ENCODE assay signal across 10 mouse cellular contexts in the genomic region with DNA sequence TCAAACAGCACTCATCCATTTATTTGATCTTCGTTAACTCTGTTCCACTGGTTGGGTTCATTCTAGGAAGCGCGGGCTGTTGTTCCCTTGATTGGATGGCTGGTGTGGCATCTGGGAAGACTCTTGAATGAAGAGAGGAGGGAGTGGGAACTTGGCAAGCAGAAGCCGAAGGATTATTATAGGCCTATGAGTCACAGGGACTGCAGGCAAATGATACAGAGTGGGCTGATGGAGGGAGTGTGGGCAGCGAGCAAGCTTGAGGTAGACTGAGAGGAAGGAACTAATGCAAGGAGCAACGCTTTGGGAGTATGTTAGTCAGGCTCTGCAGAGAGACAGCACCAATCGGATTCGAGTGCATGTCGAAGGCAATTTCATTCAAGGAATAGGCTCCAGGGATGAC.
DNase-seq lines count a peak whose midpoint lies in the region; ATAC-seq lines count a peak whose summit lies in the region.
"Had no signal": no experiment of that assay in that cellular context is flagged by ENCODE, and none has a peak within 500 bp of the region (broad histone marks: within the 10 kb centered on the region; RNA-seq: fewer than 3 reads in every experiment).

No protein-coding gene starts in this region.

- no peaks in the 10 kb centered on the region for H3K27me3 ChIP-seq in forebrain, embryonic 16.5 days (replicated peaks; ENCODE audit: control insufficient read depth, insufficient read depth, low read length)
- no peaks in the 10 kb centered on the region for H3K27me3 ChIP-seq in forebrain, embryonic 12.5 days

- no peaks in the 10 kb centered on the region for H3K36me3 ChIP-seq in forebrain, embryonic 16.5 days (ENCODE audit: control insufficient read depth, insufficient read depth)
- H3K36me3 ChIP-seq in forebrain, embryonic 12.5 days (replicated peaks) = no peaks in the 10 kb centered on the region

- no peaks in the 10 kb centered on the region for H3K9me3 ChIP-seq in forebrain, embryonic 16.5 days (ENCODE audit: control insufficient read depth, low read length)
- H3K9me3 ChIP-seq in forebrain, embryonic 12.5 days = no peaks in the 10 kb centered on the region

- H3K4me3 ChIP-seq in forebrain, embryonic 16.5 days (replicated peaks; ENCODE audit: low read length) = no peak overlapping the region
- no peak overlapping the region for H3K4me3 ChIP-seq in forebrain, embryonic 12.5 days (replicated peaks)

- no peak overlapping the region for H3K4me2 ChIP-seq in forebrain, embryonic 16.5 days (ENCODE audit: low read length)
- no peak overlapping the region for H3K4me2 ChIP-seq in forebrain, embryonic 12.5 days

- ATAC-seq in forebrain, embryonic 16.5 days = 0 out of 2 replicates have a peak, but pooled peaks have one; percentile 24
- no peak for ATAC-seq in forebrain, embryonic 12.5 days (ENCODE audit: low FRiP score)

- H3K9ac ChIP-seq in forebrain, embryonic 16.5 days (replicated peaks; ENCODE audit: low read depth, low read length) = no peak overlapping the region
- H3K9ac ChIP-seq in forebrain, embryonic 12.5 days = no peak overlapping the region

- peak; percentile 83 to 85 for DNase-seq in frontal cortex, adult 2 months (ENCODE audit: extremely low spot score in 1 of 2, low spot score in 1 of 2)
- peak; percentile 9 to 42 for DNase-seq in heart, postnatal 14 days
- peak; percentile 73 to 80 for DNase-seq in left cerebral cortex, postnatal 36 days (ENCODE audit: low spot score in 2 of 2)
- DNase-seq in ovary, postnatal 10 days (ENCODE audit: low spot score) = no peak
- no peak for DNase-seq in spleen, postnatal 4 days (ENCODE audit: low spot score in 2 of 2)
- no peak for DNase-seq in ovary, adult 18-20 months (ENCODE audit: low spot score)
- DNase-seq: cerebellum, adult 18-20 months; kidney, postnatal 25 days had no signal

- 76% methylated on average over 9 of the region's 9 CpGs for WGBS in forebrain, embryonic 16.5 days
- WGBS in forebrain, embryonic 12.5 days = 83% methylated on average over 9 of the region's 9 CpGs

- peaks cover 3% of the 10 kb centered on the region; the same call in 1 of the 2 replicates for H3K4me1 ChIP-seq in forebrain, embryonic 16.5 days (replicated peaks; ENCODE audit: control insufficient read depth, insufficient read depth, low read length)
- H3K4me1 ChIP-seq in forebrain, embryonic 12.5 days = peaks cover 7% of the 10 kb centered on the region; the same call in 1 of the 2 replicates

- no peak overlapping the region for H3K27ac ChIP-seq in forebrain, embryonic 16.5 days (ENCODE audit: low read length)
- H3K27ac ChIP-seq in forebrain, embryonic 12.5 days = no peak overlapping the region

- intact Hi-C loops in heart, postnatal 14 days (cut with DNase I) = loop anchor here (5.0 kb wide), 3 partner anchors 37 to 498 kb away; no protein-coding TSS in a partner anchor
- intact Hi-C loops in left cerebral cortex, postnatal 36 days (cut with DNase I) = loop anchor here (1.0 to 5.0 kb wide), 3 partner anchors 52 to 153 kb away; no protein-coding TSS in a partner anchor

Comparison
In these comparisons a context has a peak if more than half of its experiments do, and no peak if none do; other contexts are left out.
1. DNase-seq: peak in frontal cortex, adult 2 months (2 of 2), heart, postnatal 14 days (2 of 2) and left cerebral cortex, postnatal 36 days (2 of 2); none in ovary, postnatal 10 days (single experiment), spleen, postnatal 4 days (0 of 2) and ovary, adult 18-20 months (single experiment).